Mouse (Mus musculus) midbrain, postnatal 0 days (tissue): ENCODE measurements at regions not wholly inside any gene's neighbourhood (a gene's known extent, or its start where the extent isn't known, plus 50 kb on each side); places are given as distances from the start of the nearest gene placed in this dataset.

Source experiments
- ATAC-seq: fragments of 200-750 bp; cut with Nextera tagmentation; 2 replicates; pipeline ENCODE4 v1.8.0; 2017; ENCODE audit warnings: moderate number of reproducible peaks, mild to moderate bottlenecking, moderate TSS enrichment, moderate library complexity; ENCODE audit not compliant: low FRiP score
- DNase-seq: peaks from one replicate; pipeline ENCODE4 v3.0.0-alpha.2; 2015; ENCODE audit warnings: low spot score
- H3K27ac ChIP-seq: fragments of 300-500 bp; sonication (generic); 2 replicates; pipeline ENCODE4 v1.5.1; 2014; ENCODE audit warnings: low read depth, mild to moderate bottlenecking, low read length, mixed read lengths
- H3K27me3 ChIP-seq: fragments of 300-500 bp; sonication (generic); 2 replicates; pipeline ENCODE4 v1.6.1; 2014; ENCODE audit warnings: low read length, control low read depth, mixed read lengths; ENCODE audit not compliant: insufficient read depth
- H3K36me3 ChIP-seq: fragments of 300-500 bp; sonication (generic); 2 replicates; pipeline ENCODE4 v1.6.1; 2014; ENCODE audit warnings: low read length, control low read depth, mixed read lengths; ENCODE audit not compliant: insufficient read depth
- H3K4me1 ChIP-seq: fragments of 300-500 bp; sonication (generic); 2 replicates; pipeline ENCODE4 v1.6.1; 2014; ENCODE audit warnings: mild to moderate bottlenecking, control low read depth, antibody characterized with exemption, low read length, mixed read lengths; ENCODE audit not compliant: insufficient read depth
- H3K4me2 ChIP-seq: fragments of 300-500 bp; sonication (generic); 2 replicates; pipeline ENCODE4 v1.6.1; 2014; ENCODE audit warnings: low read depth, mild to moderate bottlenecking, low read length, mixed read lengths; ENCODE audit not compliant: poor library complexity, severe bottlenecking
- H3K4me3 ChIP-seq: fragments of 300-500 bp; sonication (generic); 2 replicates; pipeline ENCODE4 v1.5.1; 2014; ENCODE audit warnings: low read depth, mild to moderate bottlenecking, low read length, moderate library complexity
- H3K9ac ChIP-seq: fragments of 300-500 bp; sonication (generic); replicated peaks from 2 replicates; pipeline ENCODE4 v1.6.1; 2014; ENCODE audit warnings: mild to moderate bottlenecking, low read length, moderate library complexity, mixed read lengths; ENCODE audit not compliant: poor library complexity, severe bottlenecking
- H3K9me3 ChIP-seq: fragments of 300-500 bp; sonication (generic); 2 replicates; pipeline ENCODE4 v1.6.1; 2016; ENCODE audit warnings: low read length, control low read depth
- CTCF ChIP-seq: IDR thresholded peaks from 2 replicates; pipeline ENCODE4 v1.5.1; 2016; ENCODE audit warnings: antibody characterized with exemption, mild to moderate bottlenecking
- WGBS: fragments of 180-500 bp; shearing (Covaris S2); extraction: QIAGEN DNeasy Blood & Tissue Kit; methylation state at CpG from one replicate; pipeline ENCODE4 v1.1.7; 2014; 5-methylcytosine and 5-hydroxymethylcytosine counted together

- H3K9ac ChIP-seq: no peak overlapping the region
- H3K4me3 ChIP-seq: no peak overlapping the region
- no peaks in the 10 kb centered on the region for H3K9me3 ChIP-seq
- ATAC-seq (peak; percentile 15; the same call in 1 of the 2 replicates), DNase-seq (peak; percentile 76)
- no peak overlapping the region for H3K27ac ChIP-seq
- no peak for TF ChIP-seq CTCF
- H3K36me3 ChIP-seq: no peaks in the 10 kb centered on the region
- peaks cover 16% of the 10 kb centered on the region for H3K4me1 ChIP-seq
- no peak overlapping the region for H3K4me2 ChIP-seq
- 33% methylated on average over 7 of the region's 7 CpGs for WGBS
- peaks cover 14% of the 10 kb centered on the region for H3K27me3 ChIP-seq
Measured at GRCm38 (mm10) chr13:51917658-51918057, 71.2 kb downstream of the Gadd45g start.

- DNase-seq (peak; percentile 33), ATAC-seq (no peak)
- H3K9me3 ChIP-seq: no peaks in the 10 kb centered on the region
- H3K27ac ChIP-seq: no peak overlapping the region
- H3K4me3 ChIP-seq: no peak overlapping the region
- H3K4me2 ChIP-seq: no peak overlapping the region
- no peak overlapping the region for H3K9ac ChIP-seq
- peaks cover 16% of the 10 kb centered on the region for H3K27me3 ChIP-seq
- no peak for TF ChIP-seq CTCF
- peaks cover 16% of the 10 kb centered on the region for H3K4me1 ChIP-seq
- H3K36me3 ChIP-seq: no peaks in the 10 kb centered on the region
- WGBS: 25% methylated on average over 8 of the region's 8 CpGs
Measured at GRCm38 (mm10) chr13:51918108-51918507, 71.6 kb downstream of the Gadd45g start.

GRCm38 (mm10) chr13:51918781-51919170 is 72.3 kb downstream of the Gadd45g start:
- no peak overlapping the region for H3K4me2 ChIP-seq
- peaks cover 16% of the 10 kb centered on the region for H3K4me1 ChIP-seq
- WGBS: 20% methylated on average over 10 of the region's 10 CpGs
- H3K27ac ChIP-seq: no peak overlapping the region
- no peaks in the 10 kb centered on the region for H3K36me3 ChIP-seq
- peaks cover 15% of the 10 kb centered on the region for H3K27me3 ChIP-seq
- H3K9ac ChIP-seq: no peak overlapping the region
- no peak overlapping the region for H3K4me3 ChIP-seq
- DNase-seq: peak; percentile 48
- H3K9me3 ChIP-seq: no peaks in the 10 kb centered on the region
- no peak for ATAC-seq
- TF ChIP-seq CTCF: no peak

GRCm38 (mm10) chr13:51919171-51919793 is 72.8 kb downstream of the Gadd45g start:
- peak; percentile 27 for DNase-seq
- Histone ChIP-seq H3K4me1 (peaks cover 16% of the 10 kb centered on the region), H3K36me3 (no peaks in the 10 kb centered on the region), H3K4me2 (no peak overlapping the region), H3K27ac (no peak overlapping the region), H3K4me3 (no peak overlapping the region), H3K9me3 (no peaks in the 10 kb centered on the region), H3K27me3 (peaks cover 12% of the 10 kb centered on the region), H3K9ac (no peak overlapping the region)
- no peak for ATAC-seq
- 18% methylated on average over 14 of the region's 14 CpGs for WGBS
- TF ChIP-seq CTCF: no peak

GRCm38 (mm10) chr13:51919937-51920336 is 73.5 kb downstream of the Gadd45g start:
- WGBS: 44% methylated on average over 3 of the region's 3 CpGs
- ATAC-seq (no peak), DNase-seq (no peak)
- no peak overlapping the region for H3K4me3 ChIP-seq
- peaks cover 12% of the 10 kb centered on the region for H3K27me3 ChIP-seq
- no peaks in the 10 kb centered on the region for H3K9me3 ChIP-seq
- H3K4me1 ChIP-seq: peaks cover 16% of the 10 kb centered on the region
- H3K36me3 ChIP-seq: no peaks in the 10 kb centered on the region
- no peak for TF ChIP-seq CTCF
- no peak overlapping the region for H3K4me2 ChIP-seq
- no peak overlapping the region for H3K27ac ChIP-seq
- no peak overlapping the region for H3K9ac ChIP-seq

- H3K9ac ChIP-seq: no peak overlapping the region
- DNase-seq (peak; percentile 72), ATAC-seq (0 out of 2 replicates have a peak, but pooled peaks have one; percentile 19)
- H3K4me2 ChIP-seq: no peak overlapping the region
- H3K27me3 ChIP-seq: peaks cover 12% of the 10 kb centered on the region
- 21% methylated on average over 15 of the region's 15 CpGs for WGBS
- TF ChIP-seq CTCF: no peak
- H3K27ac ChIP-seq: no peak overlapping the region
- H3K4me3 ChIP-seq: no peak overlapping the region
- H3K9me3 ChIP-seq: no peaks in the 10 kb centered on the region
- H3K36me3 ChIP-seq: no peaks in the 10 kb centered on the region
- H3K4me1 ChIP-seq: peaks cover 16% of the 10 kb centered on the region
Measured at GRCm38 (mm10) chr13:51920511-51921351, 74.3 kb downstream of the Gadd45g start.
